Mouse (Mus musculus) limb, embryonic 14.5 days (tissue): ENCODE measurements around the gene Tmem258. TPM values are rescaled to one million over a fixed set of nuclear protein-coding genes. Genes with fewer than 3 reads are reported as not detected.

Experiments used
- ATAC-seq: fragments of 200-750 bp; cut with Nextera tagmentation; 2 replicates; pipeline ENCODE4 v1.8.0; 2017; ENCODE audit warnings: low read depth, moderate number of reproducible peaks, moderate TSS enrichment; ENCODE audit not compliant: low FRiP score
- DNase-seq: peaks from one replicate; pipeline ENCODE4 v3.0.0-alpha.2; 2015; ENCODE audit warnings: low spot score
- H3K27ac ChIP-seq: fragments of 300-500 bp; sonication (generic); replicated peaks from 2 replicates; pipeline ENCODE4 v1.5.1; 2014; ENCODE audit warnings: low read depth, mild to moderate bottlenecking, low read length, moderate library complexity, mixed read lengths
- H3K27me3 ChIP-seq: fragments of 300-500 bp; sonication (generic); 2 replicates; pipeline ENCODE4 v1.6.1; 2014; ENCODE audit warnings: low read length, mixed read lengths; ENCODE audit not compliant: control insufficient read depth, insufficient read depth
- H3K36me3 ChIP-seq: fragments of 300-500 bp; sonication (generic); 2 replicates; pipeline ENCODE4 v1.6.1; 2014; ENCODE audit warnings: mild to moderate bottlenecking, low read length, moderate library complexity, mixed read lengths; ENCODE audit not compliant: control insufficient read depth, insufficient read depth
- H3K4me1 ChIP-seq: fragments of 300-500 bp; sonication (generic); 2 replicates; pipeline ENCODE4 v1.6.1; 2014; ENCODE audit warnings: antibody characterized with exemption, low read length, mixed read lengths; ENCODE audit not compliant: control insufficient read depth, insufficient read depth
- H3K4me2 ChIP-seq: fragments of 300-500 bp; sonication (generic); replicated peaks from 2 replicates; pipeline ENCODE4 v1.6.1; 2014; ENCODE audit warnings: low read depth, mild to moderate bottlenecking, low read length, moderate library complexity; ENCODE audit not compliant: severe bottlenecking
- H3K4me3 ChIP-seq: fragments of 300-500 bp; sonication (generic); replicated peaks from 2 replicates; pipeline ENCODE4 v1.5.1; 2014; ENCODE audit warnings: low read length
- H3K9ac ChIP-seq: fragments of 300-500 bp; sonication (generic); 2 replicates; pipeline ENCODE4 v1.6.1; 2014; ENCODE audit warnings: mild to moderate bottlenecking, low read depth, low read length, moderate library complexity; ENCODE audit not compliant: severe bottlenecking
- H3K9me3 ChIP-seq: fragments of 300-500 bp; sonication (generic); 2 replicates; pipeline ENCODE4 v1.6.1; 2016; ENCODE audit warnings: low read length; ENCODE audit not compliant: control insufficient read depth
- POLR2A ChIP-seq: fragments of 200-500 bp; IDR thresholded peaks from 2 replicates; pipeline ENCODE4 v1.8.0; 2012; ENCODE audit warnings: inconsistent platforms, mild to moderate bottlenecking, moderate library complexity, borderline replicate concordance; ENCODE audit not compliant: insufficient read depth, insufficient read length; ENCODE audit errors: extremely low read depth
- WGBS: fragments of 180-500 bp; shearing (Covaris S2); extraction: QIAGEN DNeasy Blood & Tissue Kit; methylation state at CpG from one replicate; pipeline ENCODE4 v1.1.7; 2014; 5-methylcytosine and 5-hydroxymethylcytosine counted together
- polyA plus RNA-seq, 2 experiments: library from polyadenylated mRNA; depleted of rRNA in 1 of 2; stranded (reverse) in 1 of 2; unstranded in 1 of 2; fragments of >200 nt; fragmentation: Nextera tagmentation in 1 of 2; extraction: Ambion mirVana in 1 of 2; gene quantifications; 2 replicates each; pipeline versions ENCODE4 v1.2.1 to v1.2.3; 2012 to 2014

Gene Tmem258
- polyA plus RNA-seq, 2 experiments: 178 to 516 TPM

DNA sequence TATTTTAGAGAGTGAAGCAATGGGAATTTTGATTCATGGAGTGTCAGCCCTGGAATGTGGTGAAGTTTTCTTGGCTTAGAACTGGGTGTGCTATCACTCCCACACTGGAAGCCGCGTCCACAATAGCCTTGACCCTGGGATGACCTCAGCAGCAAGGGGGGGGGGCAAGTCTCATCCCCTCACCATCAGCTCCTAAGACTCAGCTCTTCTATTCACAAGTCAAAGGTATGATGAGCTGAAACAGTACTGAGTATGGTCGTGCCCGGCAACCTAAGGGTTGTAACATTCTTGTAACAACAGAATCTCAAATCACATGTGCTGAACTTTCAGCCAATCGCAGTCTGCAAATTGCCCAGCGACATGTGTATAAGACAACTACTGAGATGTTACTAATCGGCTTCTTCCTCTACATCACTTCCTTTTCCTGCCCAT is 26.9 kb upstream of the Tmem258 start:
- H3K4me2 ChIP-seq: no peak overlapping the region
- no peak overlapping the region for H3K9ac ChIP-seq
- no peak overlapping the region for H3K27ac ChIP-seq
- no peaks in the 10 kb centered on the region for H3K9me3 ChIP-seq
- no peak for TF ChIP-seq POLR2A
- no peaks in the 10 kb centered on the region for H3K4me1 ChIP-seq
- WGBS: 65% methylated on average over 7 of the region's 7 CpGs
- DNase-seq (no peak), ATAC-seq (no peak)
- H3K36me3 ChIP-seq: no peaks in the 10 kb centered on the region
- no peak overlapping the region for H3K4me3 ChIP-seq
- no peaks in the 10 kb centered on the region for H3K27me3 ChIP-seq

DNA sequence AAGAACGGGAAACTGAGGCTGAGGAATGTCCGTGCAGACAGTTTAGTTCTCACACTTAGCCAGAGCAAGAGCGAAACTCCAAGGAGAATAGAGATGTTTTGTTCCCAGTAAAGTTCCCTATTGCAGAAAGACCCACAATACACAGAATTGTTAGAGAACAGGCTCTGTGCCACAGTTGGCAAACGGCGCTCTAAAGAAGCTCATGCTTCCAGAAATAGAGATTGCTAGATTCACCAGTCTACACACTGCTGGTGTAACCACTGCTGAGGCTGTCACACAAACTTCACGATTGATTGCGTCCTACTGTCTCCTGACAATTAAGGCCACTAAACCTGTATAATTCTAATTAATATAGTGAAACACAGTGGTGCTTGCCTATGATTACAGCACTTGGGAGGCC is 22.6 kb upstream of the Tmem258 start:
- TF ChIP-seq POLR2A: no peak
- no peaks in the 10 kb centered on the region for H3K27me3 ChIP-seq
- H3K36me3 ChIP-seq: peaks cover 7% of the 10 kb centered on the region; the same call in 1 of the 2 replicates
- no peak for ATAC-seq
- no peak overlapping the region for H3K27ac ChIP-seq
- no peak for DNase-seq
- H3K4me3 ChIP-seq: no peak overlapping the region
- H3K4me2 ChIP-seq: no peak overlapping the region
- peaks cover 10% of the 10 kb centered on the region for H3K4me1 ChIP-seq
- no peak overlapping the region for H3K9ac ChIP-seq
- WGBS: 92% methylated on average over 7 of the region's 7 CpGs
- no peaks in the 10 kb centered on the region for H3K9me3 ChIP-seq

DNA sequence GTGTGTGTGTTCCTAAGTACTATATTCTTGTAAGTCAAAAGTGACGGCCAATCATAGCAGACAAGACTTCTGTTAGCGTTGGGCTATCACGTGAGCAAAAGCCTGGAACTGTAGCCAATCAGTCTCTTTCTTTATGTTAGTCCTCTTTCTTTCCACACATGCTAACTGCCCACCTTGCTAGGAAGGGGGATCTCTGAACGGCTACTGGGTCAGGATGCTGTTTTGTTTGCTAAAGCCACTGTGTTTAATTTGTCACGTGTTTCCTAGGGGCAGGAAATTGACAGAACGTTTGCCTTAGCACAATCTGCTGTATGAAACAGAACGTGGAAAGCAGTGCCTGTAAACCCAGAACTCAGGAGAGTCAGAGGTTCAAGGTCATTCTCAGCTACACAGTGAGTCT is 21.7 kb upstream of the Tmem258 start:
- WGBS: 34% methylated on average over 7 of the region's 7 CpGs
- no peaks in the 10 kb centered on the region for H3K27me3 ChIP-seq
- H3K4me1 ChIP-seq: peaks cover 10% of the 10 kb centered on the region
- H3K9me3 ChIP-seq: no peaks in the 10 kb centered on the region
- no peak for DNase-seq
- TF ChIP-seq POLR2A: no peak
- H3K36me3 ChIP-seq: peaks cover 16% of the 10 kb centered on the region
- no peak overlapping the region for H3K27ac ChIP-seq
- no peak overlapping the region for H3K9ac ChIP-seq
- H3K4me2 ChIP-seq: peak overlapping the region; percentile 52
- ATAC-seq: no peak
- peak overlapping the region; percentile 86 for H3K4me3 ChIP-seq

DNA sequence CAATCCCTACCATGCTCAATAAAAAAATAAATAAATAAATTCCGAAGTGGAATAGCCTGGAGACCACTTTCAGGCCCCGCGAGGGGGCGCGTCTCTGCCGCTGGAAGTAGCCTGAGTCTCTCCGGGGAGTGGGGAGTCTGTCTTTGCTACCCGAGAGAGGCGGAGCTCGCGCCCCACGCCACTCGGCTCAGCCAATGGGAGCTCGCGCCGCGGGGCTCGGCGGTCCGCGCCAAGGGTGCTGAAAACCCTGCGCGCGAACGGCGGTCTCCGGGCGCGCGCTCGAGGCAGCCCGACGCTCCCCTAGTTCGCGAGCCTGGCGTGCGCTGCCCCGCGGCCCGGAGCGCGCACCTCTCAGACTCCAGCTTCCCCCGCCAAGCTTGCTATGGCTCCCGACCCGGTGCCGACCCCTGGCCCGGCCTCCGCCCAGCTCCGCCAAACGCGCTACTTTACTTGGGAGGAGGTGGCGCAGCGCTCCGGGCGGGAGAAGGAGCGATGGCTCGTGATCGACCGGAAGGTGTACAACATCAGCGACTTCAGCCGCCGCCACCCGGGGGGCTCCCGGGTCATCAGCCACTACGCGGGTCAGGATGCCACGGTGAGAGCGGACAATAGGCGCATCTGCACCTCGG is 21.0 kb upstream of the Tmem258 start, which contains the start of gene Fads1:
Gene Fads1 (plus strand): TSS at position 219 of the 629 bp plus-strand sequence.
- Histone ChIP-seq H3K9me3 (no peaks in the 10 kb centered on the region), H3K4me2 (peak within 1 kb of the TSS; percentile 52), H3K4me1 (peaks cover 10% of the 10 kb centered on the region), H3K27ac (peak within 1 kb of the TSS; percentile 93), H3K36me3 (peaks cover 22% of the 10 kb centered on the region), H3K9ac (peak within 1 kb of the TSS; percentile 89), H3K4me3 (peak within 1 kb of the TSS; percentile 86), H3K27me3 (no peaks in the 10 kb centered on the region)
- peak; percentile 94 for ATAC-seq
- WGBS: under 1% methylated on average over 54 of the region's 70 CpGs
- DNase-seq: peak; percentile 93
- TF ChIP-seq POLR2A: peak; percentile 35; the same call in 1 of the 2 replicates

DNA sequence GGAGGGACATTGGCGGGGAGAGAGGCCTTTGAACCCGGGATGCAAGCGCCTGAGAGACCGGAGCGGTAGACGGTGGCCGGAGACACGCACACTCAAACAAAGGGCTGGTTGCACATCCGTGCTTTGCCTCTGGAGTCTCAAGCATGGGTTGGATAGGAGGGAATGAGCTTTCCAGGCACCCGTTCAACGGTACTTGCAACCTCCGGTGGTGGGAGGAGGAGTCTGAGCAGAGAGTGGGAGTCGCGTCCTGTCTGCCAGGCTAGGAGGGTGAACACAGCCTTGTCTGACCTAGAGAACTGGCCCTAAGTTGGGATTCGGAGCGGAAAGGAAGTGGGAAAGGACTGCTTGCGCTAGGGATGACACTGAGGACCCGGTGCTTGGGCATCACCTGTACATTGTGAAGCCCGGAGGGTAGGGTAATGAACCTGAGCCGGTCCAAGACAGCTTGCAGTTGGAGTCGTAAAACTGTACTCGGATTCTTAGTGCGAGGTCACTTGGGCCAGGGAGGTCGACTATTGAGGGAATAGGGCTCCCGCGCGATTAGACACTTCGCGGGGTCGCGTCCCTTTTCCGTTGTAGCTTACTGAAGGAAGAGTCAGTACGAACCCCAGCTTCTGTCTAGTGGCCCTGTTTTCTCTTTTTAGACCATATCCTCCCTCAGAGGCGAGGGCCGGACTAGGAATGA is 20.4 kb upstream of the Tmem258 start:
- peaks cover 28% of the 10 kb centered on the region for H3K36me3 ChIP-seq
- WGBS: 1% methylated on average over 35 of the region's 35 CpGs
- H3K9me3 ChIP-seq: no peaks in the 10 kb centered on the region
- H3K4me2 ChIP-seq: peak overlapping the region; percentile 52
- H3K4me1 ChIP-seq: peaks cover 10% of the 10 kb centered on the region
- no peaks in the 10 kb centered on the region for H3K27me3 ChIP-seq
- ATAC-seq (peak; percentile 66), DNase-seq (peak; percentile 81)
- peak overlapping the region; percentile 86 for H3K4me3 ChIP-seq
- TF ChIP-seq POLR2A: peak; percentile 44; the same call in 1 of the 2 replicates
- peak overlapping the region; percentile 93 for H3K27ac ChIP-seq
- peak overlapping the region; percentile 89 for H3K9ac ChIP-seq
